Mouse (Mus musculus) MEL (cell line): ENCODE measurements at regions not wholly inside any gene's neighbourhood (a gene's known extent, or its start where the extent isn't known, plus 50 kb on each side); places are given as distances from the start of the nearest gene placed in this dataset.

Experiments
- DNase-seq: peaks from one replicate; pipeline ENCODE4 v3.0.0; 2011; ENCODE audit warnings: low read depth, low spot score
- H3K27ac ChIP-seq: 2 replicates; pipeline ENCODE4 v1.5.1; 2012; ENCODE audit warnings: low read depth, mild to moderate bottlenecking, control low read depth, low read length, moderate library complexity; ENCODE audit not compliant: control insufficient read depth
- H3K27me3 ChIP-seq, 2 experiments: fragments of 150-350 bp in 1 of 2; sonication (generic) in 1 of 2; 2 replicates each; pipeline ENCODE4 v1.6.1; 2012; ENCODE audit warnings: low read length in 2 of 2, mild to moderate bottlenecking in 2 of 2, improper control_type of control experiment in 1 of 2, moderate library complexity in 1 of 2; ENCODE audit not compliant: insufficient read depth in 2 of 2, control insufficient read depth in 1 of 2
- H3K36me3 ChIP-seq, 2 experiments: 2 replicates each; pipeline ENCODE4 v1.6.1; 2012 to 2014; ENCODE audit warnings: low read length in 2 of 2, improper control_type of control experiment in 1 of 2, inconsistent platforms in 1 of 2, mild to moderate bottlenecking in 1 of 2; ENCODE audit not compliant: insufficient read depth in 2 of 2, control insufficient read depth in 1 of 2
- H3K4me1 ChIP-seq, 2 experiments: fragments of 150-350 bp in 1 of 2; sonication (generic) in 1 of 2; 2 replicates each; pipeline ENCODE4 v1.6.1; 2012; ENCODE audit warnings: low read length in 2 of 2, improper control_type of control experiment in 1 of 2, mild to moderate bottlenecking in 1 of 2; ENCODE audit not compliant: insufficient read depth in 2 of 2, control insufficient read depth in 1 of 2
- H3K4me3 ChIP-seq, 2 experiments: fragments of 150-350 bp in 1 of 2; sonication (generic) in 1 of 2; 2 replicates each; pipeline ENCODE4 v1.5.1; 2012; ENCODE audit warnings: low read depth in 2 of 2, low read length in 2 of 2, mild to moderate bottlenecking in 2 of 2, moderate library complexity in 2 of 2, control low read depth in 1 of 2, improper control_type of control experiment in 1 of 2; ENCODE audit not compliant: control insufficient read depth in 1 of 2, insufficient read depth in 1 of 2
- H3K79me2 ChIP-seq: 2 replicates; pipeline ENCODE4 v1.6.1; 2012; ENCODE audit warnings: mild to moderate bottlenecking, low read length, moderate library complexity; ENCODE audit not compliant: control insufficient read depth, poor library complexity, insufficient read depth
- H3K9ac ChIP-seq: 2 replicates; pipeline ENCODE4 v1.6.1; 2012; ENCODE audit warnings: low read depth, mild to moderate bottlenecking, control low read depth, low read length, moderate library complexity; ENCODE audit not compliant: control insufficient read depth, poor library complexity, severe bottlenecking
- H3K9me3 ChIP-seq: fragments of 150-350 bp; sonication (generic); replicated peaks from 2 replicates; pipeline ENCODE4 v1.6.1; 2012; ENCODE audit warnings: mild to moderate bottlenecking, low read length, improper control_type of control experiment, moderate library complexity; ENCODE audit not compliant: insufficient read depth
- BHLHE40 ChIP-seq: IDR thresholded peaks from 2 replicates; pipeline ENCODE4 v1.6.1; 2012; ENCODE audit warnings: low read depth, mild to moderate bottlenecking, inconsistent platforms, low read length, improper control_type of control experiment, borderline replicate concordance
- CHD1 ChIP-seq: IDR thresholded peaks from 2 replicates; pipeline ENCODE4 v1.6.1; 2012; ENCODE audit warnings: low read depth, mild to moderate bottlenecking, inconsistent platforms, low read length, improper control_type of control experiment
- CTCF ChIP-seq, 3 experiments: IDR thresholded peaks in 2 of 3; conservative IDR thresholded peaks in 1 of 3; 2 replicates each; pipeline ENCODE4 v1.5.1; 2011 to 2012; ENCODE audit warnings: low read length in 3 of 3, low read depth in 2 of 3, mild to moderate bottlenecking in 2 of 3, improper control_type of control experiment in 1 of 3, inconsistent platforms in 1 of 3, mixed read lengths in 1 of 3, moderate library complexity in 1 of 3; ENCODE audit not compliant: control insufficient read depth in 1 of 3, insufficient read depth in 1 of 3, poor library complexity in 1 of 3, severe bottlenecking in 1 of 3
- EP300 ChIP-seq, 2 experiments: IDR thresholded peaks; 2 replicates each; pipeline ENCODE4 v1.6.1; 2011; ENCODE audit warnings: improper control_type of control experiment in 2 of 2, low read length in 2 of 2, low read depth in 1 of 2, mild to moderate bottlenecking in 1 of 2
- ETS1 ChIP-seq: IDR thresholded peaks from 2 replicates; pipeline ENCODE4 v1.6.1; 2012; ENCODE audit warnings: low read depth, mild to moderate bottlenecking, inconsistent platforms, low read length, improper control_type of control experiment, moderate library complexity
- GATA1 ChIP-seq: IDR thresholded peaks from 2 replicates; pipeline ENCODE4 v1.6.1; 2011; ENCODE audit warnings: low read depth, low read length, improper control_type of control experiment
- MAZ ChIP-seq: IDR thresholded peaks from 2 replicates; pipeline ENCODE4 v1.6.1; 2012; ENCODE audit warnings: low read depth, mild to moderate bottlenecking, inconsistent platforms, low read length, improper control_type of control experiment
- MEF2A ChIP-seq: IDR thresholded peaks from 2 replicates; pipeline ENCODE4 v1.6.1; 2014; ENCODE audit warnings: low read depth, mild to moderate bottlenecking, inconsistent platforms, low read length, improper control_type of control experiment; ENCODE audit not compliant: poor library complexity, insufficient replicate concordance, severe bottlenecking; ENCODE audit errors: extremely low read depth
- MXI1 ChIP-seq: IDR thresholded peaks from 2 replicates; pipeline ENCODE4 v1.6.1; 2011; ENCODE audit warnings: mild to moderate bottlenecking, low read depth, low read length, improper control_type of control experiment
- MYB ChIP-seq: IDR thresholded peaks from 2 replicates; pipeline ENCODE4 v1.6.1; 2011; ENCODE audit warnings: mild to moderate bottlenecking, low read depth, low read length, improper control_type of control experiment
- NELFE ChIP-seq: IDR thresholded peaks from 2 replicates; pipeline ENCODE4 v1.6.1; 2011; ENCODE audit warnings: low read depth, low read length, improper control_type of control experiment
- RAD21 ChIP-seq: IDR thresholded peaks from 2 replicates; pipeline ENCODE4 v1.6.1; 2011; ENCODE audit warnings: mild to moderate bottlenecking, low read depth, low read length, improper control_type of control experiment
- RCOR1 ChIP-seq: IDR thresholded peaks from 2 replicates; pipeline ENCODE4 v1.6.1; 2012; ENCODE audit warnings: low read depth, mild to moderate bottlenecking, inconsistent platforms, low read length, improper control_type of control experiment
- SIN3A ChIP-seq: IDR thresholded peaks from 2 replicates; pipeline ENCODE4 v1.6.1; 2012; ENCODE audit warnings: low read length, improper control_type of control experiment, inconsistent platforms
- TBP ChIP-seq: IDR thresholded peaks from 2 replicates; pipeline ENCODE4 v1.8.0; 2011; ENCODE audit warnings: low read depth, low read length, improper control_type of control experiment
- TCF12 ChIP-seq: IDR thresholded peaks from 2 replicates; pipeline ENCODE4 v1.6.1; 2014; ENCODE audit warnings: low read depth, mild to moderate bottlenecking, inconsistent platforms, low read length, improper control_type of control experiment, moderate library complexity
- USF1 ChIP-seq: IDR thresholded peaks from 2 replicates; pipeline ENCODE4 v1.6.1; 2014; ENCODE audit warnings: low read depth, mild to moderate bottlenecking, inconsistent platforms, low read length, improper control_type of control experiment, moderate library complexity
- USF2 ChIP-seq, 2 experiments: IDR thresholded peaks; 2 replicates each; pipeline ENCODE4 v1.6.1; 2011 to 2012; ENCODE audit warnings: improper control_type of control experiment in 2 of 2, low read length in 2 of 2, borderline replicate concordance in 1 of 2, inconsistent platforms in 1 of 2, low read depth in 1 of 2, mild to moderate bottlenecking in 1 of 2; ENCODE audit not compliant: insufficient read depth in 1 of 2
- ZC3H11A ChIP-seq: IDR thresholded peaks from 2 replicates; pipeline ENCODE4 v1.6.1; 2012; ENCODE audit warnings: low read depth, mild to moderate bottlenecking, inconsistent platforms, low read length, improper control_type of control experiment
- ZKSCAN1 ChIP-seq: IDR thresholded peaks from 2 replicates; pipeline ENCODE4 v1.6.1; 2012; ENCODE audit warnings: low read depth, mild to moderate bottlenecking, inconsistent platforms, low read length, improper control_type of control experiment, moderate library complexity
- ZNF384 ChIP-seq: IDR thresholded peaks from 2 replicates; pipeline ENCODE4 v1.6.1; 2012; ENCODE audit warnings: low read depth, mild to moderate bottlenecking, inconsistent platforms, low read length, improper control_type of control experiment

GRCm38 (mm10) chr12:25269878-25270277 lies 172.9 kb upstream of the Id2 start:
- Histone ChIP-seq H3K4me3 (no peak overlapping the region), H3K27ac (no peak overlapping the region), H3K9me3 (no peaks in the 10 kb centered on the region), H3K79me2 (no peaks in the 10 kb centered on the region), H3K4me1 (peaks cover 0 to 6% of the 10 kb centered on the region in 2 experiments; a peak in 3 of 4 replicates), H3K9ac (no peak overlapping the region), H3K36me3 (peaks cover 0 to 5% of the 10 kb centered on the region in 2 experiments; a peak in 2 of 4 replicates), H3K27me3 (no peaks in the 10 kb centered on the region)
- DNase-seq, result peak; percentile 57
- TF ChIP-seq ETS1 (peak; percentile 98), CTCF (IDR thresholded peaks at IDR 0.05 in 2 of 3, conservative IDR thresholded peaks at IDR 0.05 in 1 of 3; ENCODE audit: control insufficient read depth in 1 of 3, insufficient read depth in 1 of 3, low read depth in 2 of 3, low read length in 3 of 3, poor library complexity in 1 of 3, severe bottlenecking in 1 of 3) (no peak), TBP (no peak), TCF12 (peak; percentile 78), EP300 (IDR thresholded peaks at IDR 0.05; ENCODE audit: low read depth in 1 of 2, low read length in 2 of 2) (peak; percentile 80 to 82), RCOR1 (peak; percentile 72; the same call in 1 of the 2 replicates), ZNF384 (peak; percentile 83), GATA1 (peak; percentile 87), BHLHE40 (no peak), SIN3A (peak; percentile 63), USF2 (IDR thresholded peaks at IDR 0.05; ENCODE audit: borderline replicate concordance in 1 of 2, insufficient read depth in 1 of 2, low read depth in 1 of 2, low read length in 2 of 2) (no peak)

DNA sequence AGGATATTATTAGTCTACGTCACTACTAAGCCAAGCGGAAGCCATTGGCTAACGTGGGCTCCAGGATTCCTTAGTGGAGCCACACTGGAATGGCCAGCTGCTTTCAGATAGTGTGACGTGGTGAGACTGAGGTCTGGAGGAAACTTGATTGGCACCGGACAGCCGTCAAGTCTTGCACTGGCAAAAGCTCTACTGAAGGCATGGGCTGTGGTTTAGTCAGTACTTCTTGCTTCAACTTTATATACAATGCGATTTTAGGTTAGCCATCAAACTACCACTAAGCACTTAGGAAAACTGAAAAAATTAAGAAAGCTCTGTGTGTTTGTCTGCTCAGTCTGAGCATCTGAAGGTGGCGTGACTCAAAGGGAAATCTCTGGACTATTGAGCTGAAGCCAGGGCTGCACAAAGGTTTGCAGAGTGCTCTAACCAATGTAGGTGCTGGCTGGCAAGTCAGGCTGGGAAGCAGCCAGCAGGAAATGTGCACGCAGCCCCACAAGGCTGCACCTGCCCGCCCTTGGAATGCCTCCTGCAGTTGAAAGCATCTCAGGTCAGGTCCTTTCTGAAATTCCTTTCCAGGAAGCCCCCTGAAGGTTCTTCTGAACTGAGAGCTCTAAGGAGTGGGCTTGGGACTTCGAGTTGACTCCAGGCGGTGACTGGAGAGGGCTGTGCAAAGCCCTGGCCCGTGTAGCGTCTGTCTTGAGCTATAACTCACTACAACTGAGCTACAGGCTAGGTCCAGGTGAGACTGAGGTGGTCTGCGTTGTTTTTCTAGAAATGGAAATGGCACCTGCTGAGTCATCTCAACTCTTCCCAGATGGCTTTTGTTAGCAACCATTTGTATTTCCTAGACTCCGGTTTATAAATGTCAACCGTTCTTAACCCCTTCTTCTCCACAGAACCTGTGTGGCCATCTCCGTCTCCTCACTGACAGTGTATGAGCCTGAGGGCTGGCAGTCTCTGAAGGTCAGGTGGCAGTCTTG lies 172.2 kb upstream of the Id2 start:
- H3K36me3 ChIP-seq, result peaks cover 0 to 5% of the 10 kb centered on the region in 2 experiments; a peak in 2 of 4 replicates
- no peaks in the 10 kb centered on the region for H3K27me3 ChIP-seq
- DNase-seq, result no peak
- no peak overlapping the region for H3K4me3 ChIP-seq
- peaks cover 0 to 6% of the 10 kb centered on the region in 2 experiments; a peak in 3 of 4 replicates for H3K4me1 ChIP-seq
- H3K9ac ChIP-seq, result no peak overlapping the region
- H3K9me3 ChIP-seq, result no peaks in the 10 kb centered on the region
- no peaks in the 10 kb centered on the region for H3K79me2 ChIP-seq
- H3K27ac ChIP-seq, result no peak overlapping the region
- TF ChIP-seq EP300 (IDR thresholded peaks at IDR 0.05; ENCODE audit: low read depth in 1 of 2, low read length in 2 of 2) (no peak), CHD1 (no peak), ZC3H11A (no peak), MYB (no peak), BHLHE40 (no peak), USF1 (no peak), MAZ (no peak), ZKSCAN1 (no peak), MEF2A (no peak), RAD21 (no peak), MXI1 (no peak), GATA1 (no peak), NELFE (no peak)
